Mouse (Mus musculus) adrenal gland, postnatal 36 days (tissue): Measurements from ENCODE around the gene Atg101. TPM values are rescaled to one million over a fixed set of nuclear protein-coding genes. Genes with fewer than 3 reads are reported as not detected.
"Not testable (repeated sequence)": the region's sequence is repeated elsewhere in the genome, so short reads cannot be mapped to it uniquely, and the experiment has no call there.

Experiments used
- DNase-seq, 2 experiments: peaks; one replicate each; pipeline ENCODE4 v3.0.0; 2021; ENCODE audit warnings: mixed read lengths in 1 of 2
- total RNA-seq, 2 experiments: library from RNA; stranded (reverse); gene quantifications; 2 replicates each; pipeline ENCODE4 v1.2.3; 2021

Atg101 gene
- total RNA-seq, 2 experiments from 2014 or later = 53.6 to 90.1 TPM

GRCm38 (mm10) chr15:101315378-101315777 is 31.3 kb downstream of the Atg101 start:
- no peak for DNase-seq

GRCm38 (mm10) chr15:101315832-101316231 is 31.8 kb downstream of the Atg101 start:
- DNase-seq = peak; percentile 90 to 93

GRCm38 (mm10) chr15:101316279-101316912 is 32.3 kb downstream of the Atg101 start:
- no peak for DNase-seq

GRCm38 (mm10) chr15:101316913-101317813 is 33.1 kb downstream of the Atg101 start:
- DNase-seq = no peak

DNA sequence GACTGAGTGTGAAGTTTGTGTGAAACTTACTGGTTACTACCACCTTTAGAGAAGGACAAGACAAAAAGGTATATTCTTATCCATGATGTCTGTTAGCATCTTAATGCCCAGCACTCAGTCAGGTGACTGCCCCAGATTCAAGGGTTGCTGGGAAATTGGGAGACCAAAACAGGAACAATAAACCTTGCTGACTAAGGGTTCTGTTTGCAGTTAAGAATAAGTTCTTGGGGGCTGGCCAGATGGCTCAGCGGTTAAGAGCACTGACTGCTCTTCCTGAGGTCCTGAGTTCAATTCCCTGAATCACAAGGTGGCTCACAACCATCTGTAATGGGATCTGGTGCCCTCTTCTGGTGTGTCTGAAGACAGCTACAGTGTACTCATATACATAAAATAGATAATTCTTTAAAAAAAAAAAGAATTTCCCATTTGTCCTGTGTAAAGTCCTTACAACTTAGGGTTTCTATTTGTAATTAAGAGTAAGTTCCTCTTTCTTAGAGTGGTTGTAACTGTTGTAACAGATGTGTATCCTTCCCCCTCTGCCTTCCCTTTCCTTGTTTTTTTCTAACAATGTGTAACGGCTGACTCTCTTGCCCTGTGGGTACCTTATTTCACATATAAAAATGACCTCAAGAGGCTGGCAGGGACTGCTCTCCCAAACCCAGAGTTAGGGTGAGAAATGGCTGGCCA is 33.9 kb downstream of the Atg101 start:
- DNase-seq = no peak

GRCm38 (mm10) chr15:101318889-101319765 is 35.1 kb downstream of the Atg101 start:
- DNase-seq = peak; percentile 39 to 40

DNA sequence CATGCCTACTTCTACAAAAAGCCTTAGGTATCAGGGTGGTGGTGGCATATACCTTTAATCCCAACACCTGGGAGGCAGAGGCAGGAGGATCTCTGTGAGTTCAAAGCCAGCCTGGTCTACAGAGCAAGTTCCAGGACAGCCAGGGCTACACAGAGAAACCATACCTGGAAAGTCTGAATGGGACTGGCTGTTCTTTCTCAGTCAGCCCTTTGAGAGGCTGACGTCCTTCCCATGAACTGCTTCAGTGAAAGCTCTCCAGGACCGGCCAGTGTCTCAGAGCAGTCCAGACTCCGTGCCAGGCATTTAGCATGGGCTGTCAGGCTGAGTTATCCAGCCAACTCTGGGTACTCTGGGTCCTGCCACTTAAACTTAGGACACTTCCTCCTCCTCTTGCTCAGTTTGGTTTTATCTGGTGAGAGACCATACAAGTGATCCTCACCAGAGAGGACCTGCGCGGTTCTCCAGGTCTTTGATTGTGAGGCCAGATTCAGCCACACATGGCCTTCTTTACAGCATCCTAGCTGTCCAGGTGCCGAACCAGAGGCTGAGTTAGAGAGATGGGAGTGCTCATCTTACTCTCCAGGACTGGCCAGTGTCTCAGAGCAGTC is 36.0 kb downstream of the Atg101 start:
- DNase-seq = no peak

GRCm38 (mm10) chr15:101320618-101321041 is 36.6 kb downstream of the Atg101 start:
- DNase-seq = peak; percentile 40 to 68

GRCm38 (mm10) chr15:101321126-101321525 is 37.1 kb downstream of the Atg101 start:
- DNase-seq = peak; percentile 52 to 70

GRCm38 (mm10) chr15:101322106-101322505 is 38.0 kb downstream of the Atg101 start:
- DNase-seq = peak in 1 of 2 experiments; percentile 15

- DNase-seq = peak in 1 of 2 experiments; percentile 17
Measured at GRCm38 (mm10) chr15:101322640-101323039, 38.6 kb downstream of the Atg101 start.

- DNase-seq = no peak
Measured at GRCm38 (mm10) chr15:101323511-101323910, 39.4 kb downstream of the Atg101 start.

DNA sequence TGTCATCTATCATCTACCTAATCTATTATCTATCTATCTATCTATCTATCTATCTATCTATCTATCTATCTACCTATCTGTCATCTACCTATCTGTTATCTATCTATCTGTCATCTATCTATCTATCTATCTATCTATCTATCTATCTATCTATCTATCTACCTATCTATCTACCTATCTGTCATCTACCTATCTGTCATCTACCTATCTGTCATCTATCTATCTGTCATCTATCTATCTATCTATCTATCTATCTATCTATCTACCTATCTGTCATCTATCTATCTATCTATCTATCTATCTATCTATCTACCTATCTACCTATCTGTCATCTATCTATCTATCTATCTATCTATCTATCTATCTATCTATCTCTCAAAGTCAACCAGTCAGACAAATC is 40.3 kb downstream of the Atg101 start:
- not testable (repeated sequence) for DNase-seq

DNA sequence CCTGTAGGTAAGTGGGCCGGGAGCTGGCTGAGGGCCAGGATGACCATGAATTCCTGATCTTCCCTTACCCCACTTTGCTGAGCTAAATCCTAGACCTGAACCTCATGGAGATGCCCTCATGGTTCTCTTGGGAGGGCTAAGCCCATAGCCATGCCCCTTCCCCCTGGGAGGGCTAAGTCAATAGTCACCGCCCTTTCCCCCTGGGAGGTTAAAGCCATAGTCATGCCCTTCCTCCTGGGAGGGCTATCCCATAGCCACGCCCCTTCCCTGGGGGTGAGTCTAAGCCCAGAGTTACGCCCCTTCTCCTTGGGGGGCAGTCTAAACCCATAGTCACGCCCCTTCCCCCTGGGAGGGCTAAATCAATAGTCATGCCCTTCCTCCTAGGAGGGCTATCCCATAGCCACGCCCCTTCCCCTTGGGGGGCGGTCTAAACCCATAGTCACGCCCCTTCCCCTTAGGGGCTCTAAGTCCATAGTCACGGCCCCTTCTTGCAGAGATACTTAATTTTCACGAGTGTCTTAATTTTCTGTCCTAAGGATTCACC is 42.0 kb downstream of the Atg101 start:
- no peak for DNase-seq

DNA sequence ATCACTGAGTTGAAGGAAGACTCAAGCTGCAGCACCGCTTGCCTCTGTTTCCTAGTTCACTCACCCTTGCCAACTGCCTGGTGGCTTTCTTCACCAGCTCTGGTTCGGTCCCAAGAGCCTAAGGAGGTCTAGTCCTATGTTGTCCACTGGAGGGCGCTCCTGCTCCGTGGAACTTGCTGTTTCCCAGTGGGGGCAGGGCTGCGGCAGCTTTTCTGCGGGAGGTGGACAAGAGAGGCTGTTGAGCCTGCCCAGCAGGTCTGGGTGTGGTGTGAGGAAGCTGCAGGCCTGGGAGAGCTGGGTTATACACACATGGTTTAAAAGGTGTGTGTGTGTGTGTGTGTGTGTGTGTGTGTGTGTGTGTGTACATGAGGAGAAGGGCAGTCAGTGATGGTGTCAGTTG is 43.2 kb downstream of the Atg101 start:
- DNase-seq = peak; percentile 88 to 89

- no peak for DNase-seq
Measured at GRCm38 (mm10) chr15:101328876-101329563, 44.9 kb downstream of the Atg101 start.

GRCm38 (mm10) chr15:101329564-101329892 is 45.5 kb downstream of the Atg101 start:
- DNase-seq = no peak

- no peak for DNase-seq
Measured at GRCm38 (mm10) chr15:101331090-101331489, 47.0 kb downstream of the Atg101 start.

GRCm38 (mm10) chr15:101332370-101332769 is 48.3 kb downstream of the Atg101 start:
- DNase-seq = no peak

GRCm38 (mm10) chr15:101333165-101333564 is 49.1 kb downstream of the Atg101 start:
- no peak for DNase-seq
